Mouse (Mus musculus) heart, embryonic 16.5 days (tissue): ENCODE results near the gene Lyrm9. TPM values are rescaled to one million over a fixed set of nuclear protein-coding genes. Genes with fewer than 3 reads are reported as not detected.

Experiments
- ATAC-seq: fragments of 200-750 bp; cut with Nextera tagmentation; replicated peaks from 2 replicates; pipeline ENCODE4 v1.8.0; 2017; ENCODE audit warnings: moderate number of reproducible peaks; ENCODE audit not compliant: insufficient read depth, low FRiP score; ENCODE audit errors: extremely low read depth
- H3K27ac ChIP-seq: fragments of 300-500 bp; sonication (generic); 2 replicates; pipeline ENCODE4 v1.5.1; 2014; ENCODE audit warnings: mild to moderate bottlenecking, low read length, control low read depth, moderate library complexity
- H3K27me3 ChIP-seq: fragments of 300-500 bp; sonication (generic); 2 replicates; pipeline ENCODE4 v1.6.1; 2014; ENCODE audit warnings: low read length, mixed read lengths; ENCODE audit not compliant: control insufficient read depth, insufficient read depth
- H3K36me3 ChIP-seq: fragments of 300-500 bp; sonication (generic); 2 replicates; pipeline ENCODE4 v1.6.1; 2014; ENCODE audit not compliant: control insufficient read depth, insufficient read depth
- H3K4me1 ChIP-seq: fragments of 300-500 bp; sonication (generic); 2 replicates; pipeline ENCODE4 v1.6.1; 2014; ENCODE audit warnings: low read length, mixed read lengths; ENCODE audit not compliant: control insufficient read depth, insufficient read depth
- H3K4me2 ChIP-seq: fragments of 300-500 bp; sonication (generic); 2 replicates; pipeline ENCODE4 v1.6.1; 2014; ENCODE audit warnings: low read depth, mild to moderate bottlenecking, control low read depth, low read length
- H3K4me3 ChIP-seq: fragments of 300-500 bp; sonication (generic); 2 replicates; pipeline ENCODE4 v1.5.1; 2014; ENCODE audit warnings: mild to moderate bottlenecking, control low read depth, low read length
- H3K9ac ChIP-seq: fragments of 300-500 bp; sonication (generic); 2 replicates; pipeline ENCODE4 v1.6.1; 2014; ENCODE audit warnings: low read length, control low read depth
- H3K9me3 ChIP-seq: fragments of 300-500 bp; sonication (generic); replicated peaks from 2 replicates; pipeline ENCODE4 v1.6.1; 2016; ENCODE audit warnings: low read length; ENCODE audit not compliant: control insufficient read depth
- WGBS: fragments of 180-500 bp; shearing (Covaris S2); extraction: QIAGEN DNeasy Blood & Tissue Kit; methylation state at CpG from one replicate; pipeline ENCODE4 v1.1.7; 2014; 5-methylcytosine and 5-hydroxymethylcytosine counted together
- polyA plus RNA-seq: library from polyadenylated mRNA; unstranded; fragments of >200 nt; fragmentation: Nextera tagmentation; extraction: Ambion mirVana; gene quantifications from 2 replicates; pipeline ENCODE4 v1.2.1, GENCODE M21; 2015

Lyrm9 gene
- polyA plus RNA-seq = 31.3 and 36.6 TPM in 2 replicates

GRCm38 (mm10) chr11:78826442-78827013 lies at the start of gene Lyrm9:
TSS of gene Lyrm9 (plus strand) at chr11:78826584.
- under 1% methylated on average over 51 of the region's 51 CpGs for WGBS
- Histone ChIP-seq H3K9me3 (no peaks in the 10 kb centered on the region), H3K4me3 (peak within 1 kb of the TSS; percentile 65), H3K9ac (peak within 1 kb of the TSS; percentile 81), H3K4me1 (peaks cover 29% of the 10 kb centered on the region), H3K27ac (peak within 1 kb of the TSS; percentile 75), H3K36me3 (no peaks in the 10 kb centered on the region), H3K27me3 (no peaks in the 10 kb centered on the region), H3K4me2 (peak within 1 kb of the TSS; percentile 58)
- ATAC-seq = peak; percentile 84

GRCm38 (mm10) chr11:78777851-78778680 lies 48.3 kb upstream of the Lyrm9 start:
- Histone ChIP-seq H3K36me3 (no peaks in the 10 kb centered on the region), H3K27me3 (no peaks in the 10 kb centered on the region), H3K27ac (no peak overlapping the region), H3K4me2 (no peak overlapping the region), H3K4me1 (peaks cover 5% of the 10 kb centered on the region; the same call in 1 of the 2 replicates), H3K4me3 (no peak overlapping the region), H3K9ac (no peak overlapping the region), H3K9me3 (no peaks in the 10 kb centered on the region)
- WGBS = 60% methylated on average over 10 of the region's 10 CpGs
- ATAC-seq = no peak

GRCm38 (mm10) chr11:78780002-78780401 lies 46.4 kb upstream of the Lyrm9 start:
- no peak overlapping the region for H3K9ac ChIP-seq
- peaks cover 5% of the 10 kb centered on the region; the same call in 1 of the 2 replicates for H3K4me1 ChIP-seq
- WGBS = 95% methylated on average over 3 of the region's 3 CpGs
- no peaks in the 10 kb centered on the region for H3K9me3 ChIP-seq
- no peaks in the 10 kb centered on the region for H3K27me3 ChIP-seq
- ATAC-seq = no peak
- no peak overlapping the region for H3K27ac ChIP-seq
- no peaks in the 10 kb centered on the region for H3K36me3 ChIP-seq
- H3K4me2 ChIP-seq = no peak overlapping the region
- no peak overlapping the region for H3K4me3 ChIP-seq

DNA sequence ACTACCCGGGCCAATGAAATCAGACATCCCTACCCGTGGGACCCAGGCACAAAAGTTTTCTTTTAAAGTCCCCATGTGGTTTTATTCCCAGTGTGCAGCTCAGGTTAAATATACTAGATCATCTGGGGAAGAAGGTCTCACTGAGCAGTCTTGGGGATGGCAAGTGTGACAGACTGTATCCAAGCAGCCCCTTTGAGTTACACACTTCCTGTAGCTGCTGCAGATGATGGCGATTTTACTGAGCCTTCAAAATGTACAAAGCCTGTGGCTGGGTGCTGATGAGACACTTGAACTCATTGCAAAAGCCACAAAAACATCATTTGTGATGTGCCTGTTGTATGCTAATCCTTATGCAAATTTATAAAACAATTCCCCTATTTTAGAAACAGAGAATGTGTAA lies 45.8 kb upstream of the Lyrm9 start:
- Histone ChIP-seq H3K4me3 (no peak overlapping the region), H3K36me3 (no peaks in the 10 kb centered on the region), H3K4me2 (no peak overlapping the region), H3K9me3 (no peaks in the 10 kb centered on the region), H3K9ac (no peak overlapping the region), H3K4me1 (peaks cover 5% of the 10 kb centered on the region; the same call in 1 of the 2 replicates), H3K27ac (no peak overlapping the region), H3K27me3 (no peaks in the 10 kb centered on the region)
- ATAC-seq = no peak
- 81% methylated on average over 3 of the region's 3 CpGs for WGBS

DNA sequence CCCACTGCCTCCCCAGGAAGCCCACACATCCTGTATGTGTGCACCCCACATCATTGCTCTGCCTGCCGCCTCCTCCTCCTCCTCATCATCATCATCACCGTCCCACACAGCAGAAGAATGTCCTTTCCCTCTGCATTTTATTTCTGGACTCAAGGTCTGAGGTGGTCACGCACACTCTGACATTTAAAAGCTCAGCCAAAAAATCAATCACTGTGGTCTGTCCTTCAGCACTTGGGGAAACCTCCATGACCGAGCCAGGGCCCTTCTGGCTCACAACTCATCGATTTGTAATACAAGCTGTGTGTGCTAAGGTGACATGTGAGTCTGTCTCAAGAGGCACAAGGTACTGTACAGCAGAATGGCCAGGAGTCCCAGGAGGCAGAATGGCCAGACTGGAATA lies 44.1 kb upstream of the Lyrm9 start:
- no peak overlapping the region for H3K27ac ChIP-seq
- H3K36me3 ChIP-seq = no peaks in the 10 kb centered on the region
- ATAC-seq = no peak
- no peak overlapping the region for H3K4me2 ChIP-seq
- no peaks in the 10 kb centered on the region for H3K9me3 ChIP-seq
- H3K9ac ChIP-seq = no peak overlapping the region; the same call in 1 of the 2 replicates
- peaks cover 12% of the 10 kb centered on the region; the same call in 1 of the 2 replicates for H3K4me1 ChIP-seq
- H3K27me3 ChIP-seq = no peaks in the 10 kb centered on the region
- H3K4me3 ChIP-seq = no peak overlapping the region
- whole genome bisulfite sequencing = 53% methylated on average over 5 of the region's 5 CpGs

- H3K27me3 ChIP-seq = no peaks in the 10 kb centered on the region
- no peaks in the 10 kb centered on the region for H3K36me3 ChIP-seq
- ATAC-seq = no peak
- H3K4me2 ChIP-seq = no peak overlapping the region
- H3K4me1 ChIP-seq = peaks cover 12% of the 10 kb centered on the region; the same call in 1 of the 2 replicates
- H3K9me3 ChIP-seq = no peaks in the 10 kb centered on the region
- H3K4me3 ChIP-seq = no peak overlapping the region
- no peak overlapping the region for H3K9ac ChIP-seq
- H3K27ac ChIP-seq = no peak overlapping the region
- 71% methylated on average over 9 of the region's 9 CpGs for WGBS
These were observed 43.5 kb upstream of the Lyrm9 start for GRCm38 (mm10) chr11:78782791-78783347.

- Histone ChIP-seq H3K4me1 (peaks cover 13% of the 10 kb centered on the region; the same call in 1 of the 2 replicates), H3K36me3 (no peaks in the 10 kb centered on the region), H3K27ac (no peak overlapping the region), H3K9me3 (no peaks in the 10 kb centered on the region), H3K9ac (no peak overlapping the region; the same call in 1 of the 2 replicates), H3K4me2 (no peak overlapping the region), H3K27me3 (no peaks in the 10 kb centered on the region), H3K4me3 (no peak overlapping the region)
- 15% methylated on average over 7 of the region's 7 CpGs for WGBS
- no peak for ATAC-seq
These were observed 40.4 kb upstream of the Lyrm9 start for GRCm38 (mm10) chr11:78786013-78786431.

DNA sequence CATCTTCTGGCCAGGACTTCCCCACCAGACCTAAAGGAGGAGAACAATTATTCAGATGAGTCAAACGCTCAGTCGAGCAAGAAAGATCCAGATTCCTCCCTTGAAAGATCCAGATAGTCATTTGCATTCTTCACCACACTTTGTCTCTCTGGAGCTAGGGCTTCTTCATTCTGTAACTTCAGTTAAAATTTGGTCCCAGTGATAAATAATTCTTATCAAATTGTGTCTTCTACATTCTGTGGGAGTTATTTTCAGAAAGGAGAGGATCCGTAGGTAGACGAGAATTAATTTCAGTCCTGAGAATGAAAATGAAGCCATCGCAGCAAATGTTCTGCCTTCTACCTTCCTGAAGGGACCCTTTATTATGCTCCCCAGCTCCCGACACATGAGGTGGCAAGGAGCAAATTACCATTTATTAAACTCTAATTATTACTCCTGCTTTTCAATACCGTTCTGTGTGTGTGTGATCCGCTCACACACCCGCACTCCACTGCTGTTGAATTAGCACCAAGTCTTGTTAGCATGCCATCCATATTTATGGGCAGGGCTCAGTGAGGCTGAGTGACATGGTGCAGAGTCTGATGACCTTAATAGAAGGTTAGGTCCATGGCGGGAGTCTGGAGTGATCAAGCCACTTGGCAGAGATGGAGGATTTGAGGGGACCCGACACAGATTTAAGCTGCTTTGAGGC lies 36.9 kb upstream of the Lyrm9 start:
- no peaks in the 10 kb centered on the region for H3K9me3 ChIP-seq
- ATAC-seq = no peak
- 81% methylated on average over 11 of the region's 11 CpGs for WGBS

More for the DNA sequence above, 36.9 kb upstream of the Lyrm9 start:
- H3K4me3 ChIP-seq = no peak overlapping the region
- H3K4me1 ChIP-seq = peaks cover 24% of the 10 kb centered on the region
- no peak overlapping the region for H3K4me2 ChIP-seq
- no peak overlapping the region for H3K27ac ChIP-seq
- H3K27me3 ChIP-seq = no peaks in the 10 kb centered on the region
- H3K9ac ChIP-seq = no peak overlapping the region
- no peaks in the 10 kb centered on the region for H3K36me3 ChIP-seq
